Mouse (Mus musculus) ES-Bruce4 (cell line): ENCODE measurements at regions not wholly inside any gene's neighbourhood (a gene's known extent, or its start where the extent isn't known, plus 50 kb on each side); places are given as distances from the start of the nearest gene placed in this dataset.
"Not testable (repeated sequence)": the region's sequence is repeated elsewhere in the genome, so short reads cannot be mapped to it uniquely, and the experiment has no call there.

Source experiments
- EP300 ChIP-seq: IDR thresholded peaks from 2 replicates; pipeline ENCODE4 v1.6.1; 2011; ENCODE audit warnings: low read depth, low read length; ENCODE audit not compliant: insufficient read depth
- POLR2A ChIP-seq: IDR thresholded peaks from one replicate; pipeline ENCODE4 v1.8.1; 2011; ENCODE audit warnings: low read length; ENCODE audit not compliant: insufficient read depth

DNA sequence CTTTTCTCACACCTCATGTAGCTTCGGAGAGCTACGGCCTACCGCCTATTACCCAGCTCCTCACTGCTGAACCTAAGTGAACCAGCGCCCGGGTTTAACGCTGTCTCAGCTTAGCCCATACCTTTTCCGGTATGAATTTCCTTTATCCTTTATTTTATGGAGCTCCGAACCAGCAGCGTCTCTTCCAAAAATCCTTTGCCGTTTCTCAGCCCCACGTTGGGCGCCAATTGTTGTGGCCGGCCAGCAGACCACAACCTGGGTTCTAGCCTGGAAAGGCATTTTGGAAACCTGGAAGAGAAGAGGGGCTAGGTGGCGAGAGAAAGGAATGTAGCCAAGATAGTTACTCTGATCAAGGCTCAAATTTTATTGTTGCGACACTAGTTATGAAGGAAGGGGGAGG, 85.5 kb upstream of the Lemd2 start:
- not testable (repeated sequence) for TF ChIP-seq POLR2A, EP300
